Mouse (Mus musculus): ENCODE results near the gene Adamtsl1.

Gene Adamtsl1

DNA sequence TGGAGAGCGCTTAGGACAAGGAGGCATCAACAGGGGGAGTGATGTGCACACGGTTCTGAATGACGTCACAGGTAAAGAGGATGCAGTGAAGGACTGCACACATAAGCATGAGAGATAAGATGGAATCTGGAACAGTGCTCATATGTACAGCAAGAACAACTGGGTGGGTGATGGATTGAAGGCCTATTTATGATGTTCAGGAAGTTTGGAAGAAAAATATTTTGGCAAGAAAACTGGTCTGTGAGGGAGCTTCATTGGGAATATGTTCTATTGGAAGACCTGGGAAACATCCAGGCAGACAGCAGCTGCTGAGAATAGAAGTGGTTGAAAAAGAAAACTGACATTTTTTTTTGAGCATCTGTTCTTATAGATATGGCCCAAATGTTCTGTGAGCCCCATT, 300.4 kb downstream of the Adamtsl1 start:
- DNase-seq (ENCODE audit: low spot score): no peak

DNA sequence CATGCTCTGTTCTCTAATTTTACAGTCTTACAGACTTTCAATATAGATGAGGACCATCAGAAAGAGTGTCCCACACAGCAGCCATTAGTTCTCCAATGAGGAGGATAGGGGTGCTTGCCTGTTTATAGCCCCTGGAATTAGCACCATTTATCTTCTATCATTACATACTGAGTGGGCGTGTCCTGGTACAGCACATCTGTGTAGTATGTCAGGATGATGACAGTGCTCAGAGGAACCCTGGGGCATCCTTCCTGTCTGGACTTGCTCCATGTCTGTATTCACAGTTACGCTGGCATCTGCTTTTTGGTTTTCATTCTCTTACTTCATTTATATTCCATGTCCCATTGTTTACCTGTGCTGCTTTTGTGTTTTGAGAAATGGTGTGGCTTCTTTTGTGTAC, 304.5 kb downstream of the Adamtsl1 start:
- no peak for DNase-seq (ENCODE audit: low spot score)

DNA sequence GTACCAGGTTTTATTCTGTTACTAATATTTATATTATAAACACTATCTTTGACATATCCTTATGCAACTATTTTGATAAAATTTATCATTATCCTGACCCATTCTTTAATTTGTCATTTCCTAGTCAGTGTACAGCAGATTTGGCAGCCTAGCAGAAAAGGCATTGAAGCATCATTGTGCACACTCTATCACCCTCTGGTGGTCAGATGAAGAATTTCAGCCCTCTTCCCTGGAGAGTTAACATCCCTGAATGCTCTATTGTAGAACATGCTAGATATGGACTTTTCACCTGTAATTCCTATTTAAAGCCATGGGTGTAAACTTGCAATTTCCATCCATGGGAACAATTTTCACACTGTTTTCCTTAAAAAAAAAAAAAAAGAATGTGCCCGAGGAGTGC, 305.2 kb downstream of the Adamtsl1 start:
- peak; percentile 45 for DNase-seq (ENCODE audit: low spot score)

DNA sequence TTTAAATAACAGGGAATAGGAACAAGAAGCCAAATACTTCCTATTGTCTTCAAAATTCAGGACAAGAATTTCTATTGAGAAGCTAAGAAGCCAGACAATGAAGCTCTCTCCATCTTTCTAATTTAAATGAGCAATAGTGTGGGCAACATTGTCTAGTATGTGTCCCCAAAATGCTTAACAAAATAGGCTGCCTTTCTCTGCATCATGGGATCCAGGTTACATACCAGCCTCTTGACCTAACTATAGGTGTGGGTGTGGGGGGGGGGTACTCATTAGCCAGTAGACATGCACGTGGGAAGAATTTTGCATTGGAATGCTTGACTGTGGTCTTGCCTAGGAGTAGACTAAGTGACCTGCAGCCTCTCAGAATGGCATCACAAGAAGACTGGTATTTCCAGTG, 305.9 kb downstream of the Adamtsl1 start:
- DNase-seq (ENCODE audit: low spot score): no peak

DNA sequence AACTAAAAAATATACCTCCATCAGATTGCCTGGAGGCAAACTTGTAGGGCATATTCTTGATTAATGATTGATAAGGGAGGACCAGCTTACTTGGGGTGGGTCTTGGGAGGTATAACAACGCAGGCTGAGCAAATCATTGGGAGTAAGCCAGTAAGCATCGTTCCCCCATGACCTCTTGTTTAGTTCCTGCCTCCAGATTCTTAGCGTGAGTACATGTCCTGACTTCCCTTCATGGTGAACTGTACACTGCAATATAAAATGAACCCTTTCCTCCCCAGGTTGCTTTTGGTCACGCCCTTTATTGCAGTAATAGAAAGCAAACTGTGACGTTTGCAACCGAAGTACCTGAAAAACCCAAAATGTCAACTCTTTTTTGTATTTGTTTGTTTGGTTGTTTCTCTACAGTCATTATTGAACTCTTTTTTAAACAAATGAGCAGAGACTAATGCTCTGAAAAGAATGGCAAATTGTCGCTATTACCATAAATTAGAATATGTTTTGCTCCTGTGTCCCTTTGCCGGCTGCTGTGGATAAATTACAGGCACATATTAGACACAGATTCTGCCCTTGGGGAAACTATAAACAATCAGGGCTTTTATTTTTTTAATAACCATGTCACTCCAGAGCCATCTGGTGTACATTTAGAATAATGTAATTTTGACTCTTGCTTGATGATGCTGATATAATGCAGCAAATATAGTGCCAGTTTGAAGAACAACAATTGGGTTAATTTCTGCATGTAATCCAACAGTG, 310.2 kb downstream of the Adamtsl1 start:
- DNase-seq (ENCODE audit: low spot score): no peak

DNA sequence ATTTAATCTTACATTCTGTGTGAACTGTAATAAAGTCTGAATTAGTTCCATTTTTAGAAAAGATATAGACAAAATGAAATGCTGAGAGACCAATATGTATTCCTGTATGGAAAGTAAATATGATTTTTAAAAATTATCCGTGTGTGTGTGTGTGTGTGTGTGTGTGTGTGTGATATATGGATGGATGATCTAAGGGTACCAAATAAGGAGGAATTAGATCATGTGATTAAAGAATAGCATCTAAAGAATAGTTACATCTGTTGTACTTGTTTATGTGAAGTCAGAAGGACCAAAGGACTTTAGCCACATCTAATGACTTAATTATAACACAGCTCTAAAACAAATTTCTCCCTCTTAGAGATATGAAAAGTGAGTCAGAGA, 310.7 kb downstream of the Adamtsl1 start:
- DNase-seq (ENCODE audit: low spot score): no peak

DNA sequence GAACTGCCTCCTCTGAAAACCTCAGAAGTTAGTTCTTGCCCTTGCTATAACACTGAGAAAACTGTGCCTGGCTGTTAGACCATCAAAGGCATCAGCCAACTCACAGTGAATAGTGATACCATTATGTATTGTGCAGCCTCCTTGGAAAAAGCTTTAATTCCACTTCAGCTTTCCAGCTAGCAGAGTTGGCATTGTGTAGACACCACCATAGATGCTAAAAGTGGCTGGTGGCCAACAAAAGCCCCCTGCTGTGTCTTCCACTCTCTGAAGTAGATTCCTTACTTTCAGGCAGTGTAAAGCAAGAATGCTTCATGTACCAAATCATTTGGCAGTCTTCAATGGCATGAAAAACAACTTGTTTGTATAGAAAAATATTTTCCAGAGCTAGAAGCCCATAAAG, 323.1 kb downstream of the Adamtsl1 start:
- DNase-seq (ENCODE audit: low spot score): no peak

DNA sequence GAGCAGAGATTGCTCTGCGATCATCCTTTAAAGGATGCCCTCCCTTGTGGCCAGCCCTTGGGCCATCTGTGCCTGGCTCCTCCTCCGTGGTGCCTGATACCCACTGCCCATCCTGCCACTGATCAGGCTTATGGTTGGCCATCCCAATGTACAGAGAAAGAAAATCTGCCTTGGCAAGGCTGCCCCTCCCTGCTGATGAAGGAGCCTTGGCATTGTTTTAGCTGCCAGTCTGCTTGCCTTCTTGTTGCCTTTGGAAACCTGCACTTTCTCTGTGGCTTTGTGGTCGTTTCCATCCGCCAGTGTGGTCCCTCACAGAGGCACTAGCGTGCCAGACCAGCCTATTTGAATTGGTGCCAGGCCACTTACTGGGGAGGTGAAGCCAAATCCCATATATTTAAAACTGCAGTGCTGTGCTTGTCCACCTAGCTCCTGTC, 323.6 kb downstream of the Adamtsl1 start:
- DNase-seq (ENCODE audit: low spot score): no peak

DNA sequence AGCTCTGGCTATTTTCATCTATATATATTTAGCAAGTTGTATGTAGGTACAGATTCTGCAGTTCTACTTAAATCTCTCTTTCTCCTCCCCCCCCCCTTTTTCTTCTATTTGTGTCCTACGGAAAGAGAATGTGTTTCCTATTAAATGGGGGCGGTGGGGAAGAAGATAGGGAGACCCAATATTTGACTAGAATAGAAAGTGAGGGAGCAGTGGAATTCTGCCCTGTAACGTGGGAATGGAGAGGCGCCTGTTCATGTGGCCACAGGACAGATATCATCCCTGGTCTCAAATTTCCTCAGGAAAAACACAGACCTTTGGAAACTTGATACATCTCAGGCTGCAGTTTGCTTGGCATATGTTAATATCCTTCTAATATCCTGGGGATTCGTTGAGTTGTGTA, 324.1 kb downstream of the Adamtsl1 start:
- DNase-seq (ENCODE audit: low spot score): no peak

DNA sequence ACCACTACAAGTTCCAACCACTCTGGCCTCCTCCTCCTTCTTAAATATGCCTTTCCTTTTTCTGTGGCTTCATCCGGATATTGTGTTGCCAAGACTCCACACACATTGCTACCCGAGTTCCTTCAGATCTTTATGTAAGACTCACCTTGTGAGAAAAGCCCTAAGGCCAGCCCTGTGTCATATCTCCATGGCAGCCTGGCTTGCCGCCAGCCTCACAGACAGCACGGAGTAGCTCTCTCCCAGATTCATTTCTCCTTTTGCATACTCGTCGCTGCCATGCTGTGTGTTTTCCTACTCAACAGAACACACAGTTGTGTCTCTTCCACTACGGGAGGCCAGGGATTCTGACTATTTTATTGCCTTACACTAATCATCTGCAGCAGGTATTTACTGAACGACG, 328.1 kb downstream of the Adamtsl1 start:
- peak; percentile 16 for DNase-seq (ENCODE audit: low spot score)

DNA sequence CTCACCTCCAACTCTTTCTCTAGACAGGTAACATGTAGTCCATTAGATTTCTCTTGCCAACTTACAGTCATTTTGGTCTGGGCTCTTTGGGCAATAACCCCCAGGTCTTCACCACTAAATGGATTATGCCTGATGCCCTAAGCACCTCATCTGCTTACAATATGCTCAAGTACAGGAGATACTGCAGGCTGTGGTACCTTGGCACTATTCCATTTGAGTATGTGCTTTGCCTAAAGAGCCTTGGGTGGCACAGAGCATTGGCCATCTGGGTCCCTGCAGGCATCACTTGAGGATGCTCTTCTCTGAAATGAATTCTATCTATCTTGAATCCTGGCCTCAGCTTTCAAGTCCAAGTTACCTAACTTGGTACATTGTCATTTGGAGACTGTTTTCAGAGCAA, 330.4 kb downstream of the Adamtsl1 start:
- no peak for DNase-seq (ENCODE audit: low spot score)

DNA sequence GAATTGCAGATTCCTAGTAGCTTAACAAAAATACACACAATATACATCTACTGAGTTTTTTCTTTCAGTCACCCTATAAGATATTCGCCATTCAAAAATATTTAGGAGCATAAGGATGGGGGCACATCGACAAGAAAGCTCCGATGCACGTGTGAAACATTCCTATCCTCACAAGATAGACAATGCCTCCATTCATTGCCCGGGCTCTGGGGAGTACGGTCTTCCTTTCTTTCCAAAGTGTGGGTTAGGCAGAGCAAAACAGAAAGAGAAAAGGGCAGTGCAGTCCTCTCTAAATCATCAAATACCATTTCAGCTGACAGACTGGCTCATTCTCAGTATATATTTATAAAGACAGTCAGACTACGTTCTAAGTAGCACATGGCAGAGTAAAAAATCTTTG, 332.0 kb downstream of the Adamtsl1 start:
- DNase-seq (ENCODE audit: low spot score): no peak

DNA sequence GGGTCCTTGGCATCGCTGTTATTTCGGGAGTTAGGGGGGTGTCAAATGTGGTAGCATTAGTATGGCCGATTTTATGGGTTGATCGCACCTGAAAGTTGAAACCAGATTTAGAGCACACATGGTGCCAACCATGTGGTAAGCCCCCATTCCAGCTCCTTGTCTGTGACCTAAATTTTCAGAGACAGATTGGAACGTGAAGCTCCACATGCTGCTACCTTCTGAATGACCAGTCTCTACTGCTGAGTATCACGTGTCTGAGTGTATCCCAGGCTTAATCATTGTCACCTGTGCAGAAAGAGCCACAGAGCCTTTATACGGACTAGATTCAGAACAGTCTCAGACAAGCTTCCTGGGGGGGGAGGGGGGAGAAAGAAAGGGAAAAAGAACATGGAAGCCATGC, 339.4 kb downstream of the Adamtsl1 start:
- DNase-seq (ENCODE audit: low spot score): no peak

DNA sequence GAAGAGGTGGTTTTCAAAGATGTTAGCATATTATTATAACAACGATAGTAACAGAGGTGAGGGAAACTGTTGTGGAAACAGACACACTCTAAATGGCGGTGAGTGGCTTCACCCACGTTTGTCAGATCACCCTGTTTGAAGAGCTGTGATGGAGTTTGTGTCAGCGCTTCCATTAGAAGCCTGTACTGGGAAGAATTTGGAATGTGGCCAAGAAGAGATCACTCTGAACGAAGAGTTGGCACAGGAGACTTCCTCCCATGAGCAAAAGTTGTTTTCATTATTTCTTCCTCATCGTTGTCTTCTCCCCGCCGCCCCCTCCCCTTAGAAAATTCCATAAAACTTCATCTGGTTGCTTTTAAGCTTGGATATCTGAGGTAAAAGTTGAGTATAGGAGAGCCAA, 340.5 kb downstream of the Adamtsl1 start:
- no peak for DNase-seq (ENCODE audit: low spot score)

DNA sequence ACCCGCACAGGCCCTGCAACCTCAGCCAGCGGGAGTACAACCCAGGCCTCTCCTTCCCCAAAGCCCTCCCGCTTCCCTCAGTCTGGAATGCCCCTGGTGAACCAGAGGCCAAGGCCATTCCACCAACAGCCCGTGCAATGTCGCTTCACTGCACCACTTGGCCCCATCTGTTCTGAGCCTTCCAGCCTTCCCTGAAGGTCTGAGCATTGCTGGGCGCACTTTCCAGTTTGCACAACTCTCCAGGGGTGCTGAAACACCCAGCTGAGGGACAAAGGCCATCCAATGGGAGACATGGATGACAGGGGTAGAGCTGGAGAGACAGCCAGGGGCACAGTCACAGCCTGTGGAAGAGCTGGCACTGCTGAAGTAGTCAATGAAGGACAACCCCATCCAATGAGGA, 365.4 kb downstream of the Adamtsl1 start:
- DNase-seq (ENCODE audit: low spot score): no peak

DNA sequence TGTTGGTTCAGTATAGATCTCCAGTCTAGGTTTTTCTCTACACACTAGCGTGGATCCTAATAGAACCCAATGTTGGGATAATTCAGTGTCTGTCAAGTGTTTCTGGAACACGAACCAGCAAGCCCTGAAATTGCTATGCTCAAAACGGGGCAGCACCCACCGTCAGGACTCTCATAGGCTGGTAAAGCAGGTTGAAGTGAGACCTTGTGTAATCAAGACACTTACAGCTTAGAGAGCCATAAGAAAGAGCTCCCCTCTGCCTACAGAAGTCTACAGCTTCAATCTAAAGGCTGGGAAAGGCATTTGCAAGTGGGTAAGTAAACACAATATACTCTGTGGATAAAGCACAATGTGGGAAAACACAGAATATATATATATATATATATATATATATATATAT, 367.3 kb downstream of the Adamtsl1 start:
- no peak for DNase-seq (ENCODE audit: low spot score)

DNA sequence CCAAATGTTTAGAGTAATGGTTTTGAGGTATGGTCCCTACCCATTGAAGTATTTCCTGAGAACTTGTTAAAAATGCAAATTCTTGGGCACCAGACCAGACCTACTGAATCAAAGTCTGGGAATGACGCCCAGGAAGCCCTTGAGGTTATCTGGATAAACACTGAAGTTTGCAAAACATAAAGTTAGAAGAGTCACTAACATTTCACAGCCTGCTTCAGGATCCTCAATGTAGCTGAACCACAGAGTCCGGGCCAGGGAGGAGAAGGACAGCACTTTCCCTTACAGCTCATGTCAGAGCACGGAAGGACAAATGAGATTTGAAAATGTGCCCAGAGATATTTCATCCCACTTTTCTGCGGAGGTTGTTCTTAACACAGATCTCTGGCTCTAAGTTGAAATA, 370.1 kb downstream of the Adamtsl1 start:
- DNase-seq (ENCODE audit: low spot score): peak; percentile 2

DNA sequence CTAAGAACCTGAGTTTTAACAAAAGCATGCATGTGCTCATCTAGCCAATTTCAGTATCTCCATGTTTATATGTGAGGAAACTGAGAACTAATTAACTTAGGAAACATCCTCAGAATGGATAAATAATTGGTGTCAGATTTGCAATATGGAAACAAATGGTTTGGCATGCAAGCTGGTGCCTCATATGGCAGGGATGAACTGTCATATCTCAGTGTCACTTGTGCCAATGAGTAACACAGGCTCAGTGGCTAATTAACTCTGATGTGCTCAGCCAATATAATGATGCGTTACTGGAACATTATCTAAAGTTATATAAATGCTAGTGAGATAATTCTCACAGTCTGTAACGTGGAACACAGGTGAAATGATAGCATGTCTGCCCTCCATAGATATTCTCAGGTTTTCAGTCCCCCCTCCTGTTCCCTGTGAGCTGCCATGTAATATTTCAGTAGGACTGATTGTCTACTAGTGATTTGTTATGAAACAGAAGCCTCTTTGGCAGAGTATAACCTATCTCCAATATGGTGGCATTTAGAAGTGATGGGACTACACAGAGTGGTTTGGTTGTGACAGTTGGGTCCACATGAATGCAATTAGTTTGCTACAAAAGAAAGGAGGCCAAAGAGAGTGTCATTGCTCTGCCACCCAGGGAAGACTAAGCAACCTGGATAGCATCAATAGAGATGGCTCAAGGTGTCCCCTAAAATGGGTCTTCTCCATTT, 376.1 kb downstream of the Adamtsl1 start:
- no peak for DNase-seq (ENCODE audit: low spot score)

DNA sequence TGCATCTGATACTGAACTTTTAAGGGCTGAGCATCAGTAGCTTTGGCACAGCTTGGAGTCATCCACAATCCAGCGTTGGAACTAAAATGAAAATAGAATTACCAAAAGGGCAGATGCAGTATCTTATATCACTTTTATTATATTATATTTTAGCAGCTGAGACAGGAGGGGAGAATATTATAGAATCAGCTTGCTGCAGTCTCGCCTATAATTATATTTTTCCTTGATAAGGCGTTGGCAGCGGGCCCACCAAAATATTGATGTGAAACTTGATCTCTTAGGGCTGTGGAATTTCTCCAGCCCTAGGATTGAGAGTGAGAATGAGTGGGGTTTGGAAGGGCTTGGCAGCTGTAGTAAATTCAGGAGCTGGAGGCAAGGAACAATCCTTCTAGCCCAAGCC, 387.3 kb downstream of the Adamtsl1 start:
- DNase-seq (ENCODE audit: low spot score): peak; percentile 5

DNA sequence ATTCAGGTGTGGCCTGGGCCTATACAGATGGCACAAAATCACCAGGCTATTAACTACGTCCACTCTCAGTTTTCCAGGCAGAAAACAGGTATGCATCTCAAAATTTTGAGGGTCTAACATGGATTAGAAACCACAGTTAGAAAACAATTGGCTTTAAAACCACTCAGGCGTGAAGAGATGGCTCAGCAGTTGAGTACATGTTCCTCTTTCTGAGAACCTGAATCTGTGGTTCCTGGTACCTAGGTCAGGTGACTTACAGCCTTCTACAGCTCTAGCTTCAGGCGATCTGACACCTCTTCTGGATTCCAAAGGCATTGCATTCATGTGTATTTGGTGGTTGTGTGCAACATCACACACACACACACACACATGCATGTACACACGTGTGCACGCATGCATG, 390.2 kb downstream of the Adamtsl1 start:
- no peak for DNase-seq (ENCODE audit: low spot score)

DNA sequence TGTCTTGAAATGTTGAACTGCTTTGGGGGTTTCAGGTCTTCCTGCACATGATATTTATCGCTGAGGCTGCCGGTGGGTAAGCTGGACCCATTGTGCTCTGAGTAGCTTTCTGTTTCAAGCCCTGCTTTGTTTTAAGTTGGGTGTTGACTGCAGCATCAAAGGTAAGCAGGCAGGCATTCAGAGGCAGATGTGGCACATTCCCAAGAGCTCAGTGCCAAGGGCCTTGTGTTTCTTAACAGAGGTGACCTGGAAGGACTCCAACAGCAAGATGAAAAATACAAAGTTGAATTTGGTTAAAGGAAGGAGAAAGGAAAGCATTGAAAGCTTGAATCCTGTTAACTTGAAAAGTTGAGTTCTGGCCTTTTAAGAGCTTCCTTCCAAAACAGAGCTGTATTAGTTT, 402.1 kb downstream of the Adamtsl1 start:
- DNase-seq (ENCODE audit: low spot score): peak; percentile 5

DNA sequence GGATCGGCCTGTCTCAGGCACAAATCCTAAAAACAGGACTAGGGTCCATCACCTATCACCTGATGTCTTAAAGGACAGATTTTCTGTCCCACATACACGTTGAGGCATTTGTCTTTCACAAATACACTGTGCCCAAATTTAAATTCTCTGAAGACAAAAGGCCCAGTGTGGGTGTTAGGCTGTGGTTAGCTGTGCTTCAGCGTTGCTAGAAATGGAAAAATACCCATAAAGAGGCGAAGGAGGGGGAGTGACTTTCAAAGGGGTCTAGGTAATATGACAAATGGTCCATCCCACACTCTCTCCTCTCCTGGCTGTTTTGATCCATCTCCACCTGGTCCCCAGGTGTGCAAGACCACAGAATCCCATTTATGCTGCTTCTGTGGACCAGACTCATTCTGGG, 404.4 kb downstream of the Adamtsl1 start:
- no peak for DNase-seq (ENCODE audit: low spot score)

DNA sequence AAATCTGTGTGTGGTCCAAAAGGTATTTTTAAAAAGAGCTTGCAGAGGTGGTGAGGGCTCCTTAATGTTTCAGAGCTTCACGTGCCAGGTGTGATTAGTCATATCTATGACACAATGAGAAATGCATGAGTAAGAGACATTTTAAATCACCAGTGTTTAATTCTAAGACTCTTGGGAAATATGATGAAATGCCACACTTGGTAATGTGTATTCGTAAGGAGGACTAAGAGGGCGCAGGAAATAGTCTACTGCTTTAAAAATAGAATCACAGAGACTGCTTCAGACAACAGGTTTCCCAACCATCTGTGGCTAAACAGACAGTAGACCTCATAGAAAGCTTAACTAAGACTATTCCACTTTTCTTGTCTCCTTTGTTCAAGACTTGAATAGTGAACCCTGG, 406.5 kb downstream of the Adamtsl1 start:
- DNase-seq (ENCODE audit: low spot score): no peak

DNA sequence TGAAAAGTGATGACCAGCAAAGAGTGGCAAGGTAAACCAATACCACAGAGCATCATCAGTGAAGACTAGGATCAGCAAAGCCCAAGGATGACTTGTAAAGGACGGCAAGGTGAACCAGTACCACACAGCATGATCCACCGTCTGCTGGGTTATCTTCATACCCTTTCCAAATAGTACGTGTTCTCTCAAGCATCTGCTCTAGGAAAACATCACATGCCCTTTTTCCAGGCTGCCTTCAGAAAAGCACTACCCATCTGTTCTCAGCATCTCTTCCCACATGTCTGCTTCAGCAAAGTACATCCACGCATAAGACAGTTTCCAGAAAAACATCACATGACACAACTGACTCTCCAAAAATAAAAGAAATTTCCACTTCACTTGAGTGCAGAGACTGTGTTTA, 408.8 kb downstream of the Adamtsl1 start:
- no peak for DNase-seq (ENCODE audit: low spot score)

Data from urinary bladder, postnatal 14 days (tissue).